Mouse (Mus musculus) fibroblast of lung, adult 2 months (primary cell): Measurements from ENCODE around the gene Coro1b.

Experiments used
- DNase-seq: peaks from one replicate; pipeline ENCODE4 v3.0.0-alpha.2; 2011; ENCODE audit warnings: low read depth

Gene Coro1b

GRCm38 (mm10) chr19:4143759-4144268 lies 4.6 kb upstream of the Coro1b start, which contains the start of gene Cabp4:
TSS of gene Cabp4 (minus strand) at chr19:4144033.
- no peak for DNase-seq

GRCm38 (mm10) chr19:4144550-4145498 lies 3.6 kb upstream of the Coro1b start:
- no peak for DNase-seq

- no peak for DNase-seq
Observed at GRCm38 (mm10) chr19:4145936-4146335, 2.5 kb upstream of the Coro1b start.

- DNase-seq = no peak
Observed at GRCm38 (mm10) chr19:4146366-4147021, 1.9 kb upstream of the Coro1b start.

GRCm38 (mm10) chr19:4147022-4147405 lies 1.4 kb upstream of the Coro1b start:
- no peak for DNase-seq

GRCm38 (mm10) chr19:4147782-4148490 lies 483 bp upstream of the Coro1b start:
- DNase-seq = no peak

- no peak for DNase-seq
Observed at GRCm38 (mm10) chr19:4148819-4149218, 400 bp downstream of the Coro1b start.

- DNase-seq = no peak
Observed at GRCm38 (mm10) chr19:4149283-4149682, 864 bp downstream of the Coro1b start.

- no peak for DNase-seq
Observed at GRCm38 (mm10) chr19:4149764-4150461, 1.5 kb downstream of the Coro1b start.

- DNase-seq = no peak
Observed at GRCm38 (mm10) chr19:4150567-4151487, 2.4 kb downstream of the Coro1b start.

GRCm38 (mm10) chr19:4151488-4151860 lies 3.1 kb downstream of the Coro1b start:
- no peak for DNase-seq

- DNase-seq = no peak
Observed at GRCm38 (mm10) chr19:4151898-4152297, 3.5 kb downstream of the Coro1b start.

GRCm38 (mm10) chr19:4152445-4153231 lies 4.2 kb downstream of the Coro1b start:
- DNase-seq = no peak

- DNase-seq = no peak
Observed at GRCm38 (mm10) chr19:4153232-4153654, 4.8 kb downstream of the Coro1b start, which contains the start of gene Ptprcap. TSS of gene Ptprcap (plus strand) at chr19:4153604.

- no peak for DNase-seq
Observed at GRCm38 (mm10) chr19:4154437-4155222, 6.2 kb downstream of the Coro1b start.

GRCm38 (mm10) chr19:4155223-4156072 lies 7.0 kb downstream of the Coro1b start:
- DNase-seq = no peak

- DNase-seq = no peak
Observed at GRCm38 (mm10) chr19:4156073-4156579, 7.7 kb downstream of the Coro1b start.

GRCm38 (mm10) chr19:4156771-4157170 lies 8.4 kb downstream of the Coro1b start:
- no peak for DNase-seq
